Mouse (Mus musculus): Measurements from ENCODE around the gene Lnx2.

The Lnx2 gene

DNA sequence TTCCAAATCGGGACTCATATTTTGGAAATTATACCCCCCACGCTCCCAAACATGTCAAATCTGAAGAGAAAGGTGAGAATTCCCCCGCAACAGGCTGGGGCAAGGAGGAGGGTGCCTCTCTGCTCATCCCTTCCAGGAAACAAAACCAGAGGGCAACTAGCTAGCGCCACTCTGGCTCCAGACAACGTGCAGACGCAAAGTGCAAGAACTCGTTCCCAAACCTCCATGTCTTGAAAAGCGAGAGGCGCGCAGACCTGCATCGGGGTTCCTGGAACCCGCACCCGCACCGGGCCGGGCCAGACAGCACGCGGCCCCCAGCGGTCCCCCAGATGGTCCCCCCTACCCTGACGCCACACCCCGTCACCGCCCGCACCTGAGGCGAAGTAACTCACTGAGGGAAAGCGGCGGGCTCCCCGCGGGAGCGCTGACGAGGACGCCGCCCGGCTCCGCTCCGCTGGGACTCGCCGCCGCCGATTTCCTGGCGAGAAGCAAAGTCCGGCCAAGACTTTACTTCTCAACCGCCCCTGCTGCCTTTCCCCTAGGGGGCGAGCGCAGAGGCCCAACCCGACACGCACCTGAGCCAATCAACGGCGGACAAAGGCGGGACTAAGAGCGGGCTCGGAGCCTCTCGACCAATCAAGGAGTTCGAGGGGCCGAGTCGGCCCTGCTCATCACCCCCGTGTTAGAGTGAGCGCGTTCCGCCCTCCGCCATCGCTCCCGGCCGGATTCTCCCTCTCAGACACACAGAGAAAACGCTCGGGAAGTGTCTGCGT lies at the start of gene Lnx2:
TSS of gene Lnx2 (minus strand) at position 561 of the 773 bp plus-strand sequence.
- in situ Hi-C loops (cut with MboI; ENCODE audit: low pct_unique_long_range_greater_than_20kb in 1 of 2, low sequenced_read_pairs in 2 of 2, unreplicated experiment in 1 of 2), result no loop called here

GRCm38 (mm10) chr5:147125542-147126185 lies 49.3 kb upstream of the Lnx2 start:
- in situ Hi-C loops (cut with MboI; ENCODE audit: low pct_unique_long_range_greater_than_20kb in 1 of 2, low sequenced_read_pairs in 2 of 2, unreplicated experiment in 1 of 2), result loop anchor here (10.0 kb wide), 2 partner anchors 69 to 199 kb away; partner anchors contain the start of gene Urad (in 1 of the 2)

DNA sequence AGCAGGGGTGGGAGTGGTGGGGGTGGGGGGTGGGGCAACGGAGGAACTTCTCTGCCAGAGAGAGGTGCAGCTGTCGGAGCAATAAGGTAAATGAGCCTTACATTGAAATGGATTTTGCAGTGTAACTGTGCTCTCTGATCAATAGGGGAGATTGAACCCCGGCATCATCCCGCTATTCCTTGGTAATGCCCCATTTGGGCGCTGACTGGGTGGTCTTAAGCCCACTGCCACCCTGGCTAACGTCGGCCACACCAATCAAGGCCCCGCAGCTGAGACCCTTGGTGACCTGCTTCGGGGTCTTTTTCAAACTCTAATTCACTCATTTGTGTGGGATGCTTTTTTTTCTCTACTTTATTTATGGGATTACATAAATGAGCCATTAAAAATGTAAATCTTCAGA lies 48.4 kb upstream of the Lnx2 start:
- in situ Hi-C loops (cut with MboI; ENCODE audit: low pct_unique_long_range_greater_than_20kb in 1 of 2, low sequenced_read_pairs in 2 of 2, unreplicated experiment in 1 of 2), result loop anchor here (5.0 to 25.0 kb wide), 5 partner anchors 70 to 437 kb away; partner anchors contain the start of gene Urad (in 1 of the 2)

GRCm38 (mm10) chr5:147121146-147121545 lies 44.8 kb upstream of the Lnx2 start:
- in situ Hi-C loops (cut with MboI; ENCODE audit: low pct_unique_long_range_greater_than_20kb in 1 of 2, low sequenced_read_pairs in 2 of 2, unreplicated experiment in 1 of 2), result loop anchor here (5.0 to 25.0 kb wide), 5 partner anchors 74 to 434 kb away; partner anchors contain the start of gene Urad (in 1 of the 2)

DNA sequence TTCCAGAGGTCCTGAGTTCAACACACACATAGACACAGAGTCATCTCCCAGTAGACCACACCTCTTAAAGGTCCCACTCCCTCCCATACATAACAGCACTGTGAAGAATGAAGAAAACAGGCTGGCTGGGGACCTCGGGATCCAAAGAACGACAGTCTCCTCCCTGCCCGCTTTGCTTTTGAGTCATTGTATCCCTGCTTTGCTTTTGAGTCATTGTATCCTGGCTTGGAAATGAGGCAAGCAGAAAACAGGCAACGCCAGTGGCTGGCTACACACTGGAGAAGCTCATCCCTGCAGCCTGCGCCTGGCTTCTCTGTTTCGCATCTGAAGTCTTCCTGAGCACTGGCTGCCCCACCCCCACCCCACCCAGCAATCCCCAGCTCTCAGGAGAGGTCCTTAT lies 40.6 kb upstream of the Lnx2 start:
- in situ Hi-C loops (cut with MboI; ENCODE audit: low pct_unique_long_range_greater_than_20kb in 1 of 2, low sequenced_read_pairs in 2 of 2, unreplicated experiment in 1 of 2), result loop anchor here (10.0 to 25.0 kb wide), 3 partner anchors 202 to 430 kb away; no protein-coding TSS in a partner anchor

DNA sequence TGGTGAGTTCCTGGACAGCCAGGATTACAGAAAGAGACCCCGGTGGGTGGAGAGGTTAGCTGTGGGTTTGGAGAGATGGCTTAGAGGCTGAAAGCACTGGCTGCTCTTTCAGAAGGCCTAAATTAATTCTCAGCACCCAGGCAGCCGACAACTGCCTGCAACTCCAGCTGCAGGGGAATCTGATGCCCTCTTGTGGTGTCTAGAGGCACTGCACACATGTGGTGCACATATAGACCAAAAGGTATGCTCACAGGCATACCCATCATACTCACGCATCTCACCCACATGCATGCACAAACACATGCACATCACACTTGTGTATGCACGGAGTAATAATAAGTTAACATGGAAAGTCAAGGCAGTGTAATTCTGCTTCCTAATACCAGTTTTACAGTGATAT lies 39.2 kb upstream of the Lnx2 start:
- in situ Hi-C loops (cut with MboI; ENCODE audit: low pct_unique_long_range_greater_than_20kb in 1 of 2, low sequenced_read_pairs in 2 of 2, unreplicated experiment in 1 of 2), result loop anchor here (10.0 to 25.0 kb wide), 3 partner anchors 201 to 428 kb away; no protein-coding TSS in a partner anchor

DNA sequence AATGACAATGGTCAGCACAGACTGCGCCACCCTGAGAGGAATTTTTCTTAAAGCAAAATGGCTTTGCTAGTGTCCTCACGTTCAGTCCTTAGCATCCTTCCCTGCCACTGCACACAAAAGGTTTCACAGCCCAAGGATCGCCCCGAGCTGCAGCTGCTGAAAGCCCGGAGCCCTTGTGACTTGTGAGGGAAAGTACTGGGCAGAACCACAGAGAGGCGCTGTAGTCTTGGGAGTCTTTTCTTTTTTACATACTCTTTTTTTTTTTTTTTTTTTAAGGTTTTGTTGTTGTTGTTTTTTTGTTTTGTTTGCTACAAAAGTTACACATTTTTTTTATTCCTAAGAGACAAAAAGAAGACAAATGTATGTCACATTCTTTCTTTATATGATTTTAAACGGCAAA lies 38.4 kb upstream of the Lnx2 start:
- in situ Hi-C loops (cut with MboI; ENCODE audit: low pct_unique_long_range_greater_than_20kb in 1 of 2, low sequenced_read_pairs in 2 of 2, unreplicated experiment in 1 of 2), result loop anchor here (10.0 to 25.0 kb wide), 3 partner anchors 200 to 427 kb away; no protein-coding TSS in a partner anchor

DNA sequence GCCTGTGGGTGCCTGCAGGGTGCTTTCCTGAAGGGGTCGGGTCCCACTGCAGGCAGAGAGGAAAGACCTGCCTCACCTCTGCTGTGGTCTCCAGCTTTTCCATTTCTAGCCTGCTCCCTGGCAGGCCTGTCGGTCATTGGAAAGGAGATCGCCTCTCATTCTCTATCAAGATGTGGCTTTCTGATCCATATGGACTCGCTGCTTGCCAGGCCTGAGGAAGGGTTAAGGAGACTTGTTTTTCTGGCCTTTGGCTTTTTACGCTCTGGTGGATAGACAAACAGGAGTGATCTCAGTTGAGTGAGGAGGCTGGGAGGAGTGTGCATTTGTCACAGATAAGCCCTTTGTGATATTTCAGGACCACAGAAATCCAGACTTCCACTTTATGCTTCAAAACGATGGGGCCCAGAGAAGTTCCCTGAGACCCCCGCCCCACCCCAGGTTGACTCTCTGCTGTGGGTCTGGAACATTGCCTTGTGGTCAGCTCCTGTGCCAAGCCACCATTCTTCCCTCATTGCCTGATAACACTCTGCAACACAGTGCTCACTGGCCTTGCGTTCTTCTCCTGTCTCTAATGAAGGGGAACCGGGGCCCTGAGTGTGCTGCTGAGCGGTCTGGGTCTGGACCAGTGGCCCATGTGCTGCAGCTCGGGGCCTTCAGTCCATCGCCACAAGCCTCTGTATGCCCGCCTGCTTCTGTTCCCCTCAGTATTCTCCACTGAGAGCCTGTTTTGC lies 32.6 kb upstream of the Lnx2 start:
- in situ Hi-C loops (cut with MboI; ENCODE audit: low pct_unique_long_range_greater_than_20kb in 1 of 2, low sequenced_read_pairs in 2 of 2, unreplicated experiment in 1 of 2), result loop anchor here (25.0 kb wide), 2 partner anchors 397 to 422 kb away; no protein-coding TSS in a partner anchor

GRCm38 (mm10) chr5:147107276-147107675 lies 30.9 kb upstream of the Lnx2 start:
- in situ Hi-C loops (cut with MboI; ENCODE audit: low pct_unique_long_range_greater_than_20kb in 1 of 2, low sequenced_read_pairs in 2 of 2, unreplicated experiment in 1 of 2), result loop anchor here (25.0 kb wide), 2 partner anchors 395 to 420 kb away; no protein-coding TSS in a partner anchor

GRCm38 (mm10) chr5:147102295-147102694 lies 25.9 kb upstream of the Lnx2 start:
- in situ Hi-C loops (cut with MboI; ENCODE audit: low pct_unique_long_range_greater_than_20kb in 1 of 2, low sequenced_read_pairs in 2 of 2, unreplicated experiment in 1 of 2), result loop anchor here (25.0 kb wide), 2 partner anchors 390 to 415 kb away; no protein-coding TSS in a partner anchor

DNA sequence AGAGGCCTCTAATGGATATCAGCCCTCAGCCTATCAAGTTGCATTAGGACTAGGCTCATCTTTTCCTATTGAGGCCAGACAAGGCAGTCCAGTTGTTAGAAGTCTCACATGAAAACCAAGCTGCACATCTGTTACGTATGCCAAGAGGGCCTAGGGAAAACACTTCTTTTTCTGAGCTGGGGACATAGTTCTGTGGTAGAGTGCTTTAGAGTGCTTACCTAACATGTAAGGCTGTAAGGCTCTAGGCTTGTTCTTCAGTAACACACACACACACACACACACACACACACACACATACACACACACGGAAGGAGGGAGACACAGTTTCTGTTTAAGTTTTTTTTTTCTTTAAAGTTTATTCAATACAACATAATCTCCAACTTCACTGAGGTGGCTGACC lies 23.8 kb upstream of the Lnx2 start:
- in situ Hi-C loops (cut with MboI; ENCODE audit: low pct_unique_long_range_greater_than_20kb in 1 of 2, low sequenced_read_pairs in 2 of 2, unreplicated experiment in 1 of 2), result loop anchor here (25.0 kb wide), 2 partner anchors 388 to 413 kb away; no protein-coding TSS in a partner anchor

- in situ Hi-C loops (cut with MboI; ENCODE audit: low pct_unique_long_range_greater_than_20kb in 1 of 2, low sequenced_read_pairs in 2 of 2, unreplicated experiment in 1 of 2), result no loop called here
These were observed 22.3 kb upstream of the Lnx2 start for GRCm38 (mm10) chr5:147098667-147099066.

DNA sequence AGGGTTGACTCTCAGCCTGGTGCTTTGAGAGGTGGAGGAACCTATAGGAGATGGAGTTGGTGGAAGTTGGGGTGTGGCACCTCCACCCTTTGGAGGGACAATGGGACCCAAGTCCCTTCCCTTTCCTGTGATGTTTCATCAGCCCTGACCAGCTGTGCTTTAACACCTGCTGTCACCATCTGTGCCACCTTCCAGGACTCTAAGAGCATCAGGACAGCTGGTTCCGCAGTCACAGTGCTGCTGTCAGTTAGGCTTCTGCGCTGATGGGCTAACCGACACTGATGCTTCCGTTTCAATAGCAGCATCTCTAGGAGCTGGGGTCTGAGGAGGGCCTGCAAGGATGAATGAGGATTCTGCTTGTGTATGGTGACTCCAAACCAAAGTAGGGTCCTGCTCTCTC lies 20.2 kb upstream of the Lnx2 start:
- in situ Hi-C loops (cut with MboI; ENCODE audit: low pct_unique_long_range_greater_than_20kb in 1 of 2, low sequenced_read_pairs in 2 of 2, unreplicated experiment in 1 of 2), result no loop called here

- in situ Hi-C loops (cut with MboI; ENCODE audit: low pct_unique_long_range_greater_than_20kb in 1 of 2, low sequenced_read_pairs in 2 of 2, unreplicated experiment in 1 of 2), result no loop called here
These were observed 17.9 kb upstream of the Lnx2 start for GRCm38 (mm10) chr5:147094296-147094695.

DNA sequence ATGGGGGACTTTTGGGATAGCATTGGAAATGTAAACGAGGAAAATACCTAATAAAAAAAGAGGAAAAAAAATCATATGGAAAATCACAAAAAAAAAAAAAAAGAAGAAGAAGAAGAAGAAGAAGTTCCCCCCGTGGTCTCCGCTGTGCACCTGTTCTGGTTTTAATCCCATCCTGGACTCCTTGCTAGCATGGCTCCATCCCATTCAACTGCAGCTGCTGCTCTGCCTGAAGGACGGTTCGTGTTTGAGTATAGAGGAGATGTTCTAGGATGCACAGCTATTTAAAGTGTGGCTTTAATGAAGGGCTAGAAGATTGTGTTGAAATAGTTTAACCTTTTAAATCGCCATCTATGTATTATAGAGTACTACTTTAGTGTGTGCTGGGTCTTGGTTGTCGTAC lies 16.1 kb upstream of the Lnx2 start:
- in situ Hi-C loops (cut with MboI; ENCODE audit: low pct_unique_long_range_greater_than_20kb in 1 of 2, low sequenced_read_pairs in 2 of 2, unreplicated experiment in 1 of 2), result no loop called here

GRCm38 (mm10) chr5:147090256-147090963 lies 14.0 kb upstream of the Lnx2 start:
- in situ Hi-C loops (cut with MboI; ENCODE audit: low pct_unique_long_range_greater_than_20kb in 1 of 2, low sequenced_read_pairs in 2 of 2, unreplicated experiment in 1 of 2), result no loop called here

- in situ Hi-C loops (cut with MboI; ENCODE audit: low pct_unique_long_range_greater_than_20kb in 1 of 2, low sequenced_read_pairs in 2 of 2, unreplicated experiment in 1 of 2), result no loop called here
These were observed 13.4 kb upstream of the Lnx2 start for GRCm38 (mm10) chr5:147089836-147090235.

DNA sequence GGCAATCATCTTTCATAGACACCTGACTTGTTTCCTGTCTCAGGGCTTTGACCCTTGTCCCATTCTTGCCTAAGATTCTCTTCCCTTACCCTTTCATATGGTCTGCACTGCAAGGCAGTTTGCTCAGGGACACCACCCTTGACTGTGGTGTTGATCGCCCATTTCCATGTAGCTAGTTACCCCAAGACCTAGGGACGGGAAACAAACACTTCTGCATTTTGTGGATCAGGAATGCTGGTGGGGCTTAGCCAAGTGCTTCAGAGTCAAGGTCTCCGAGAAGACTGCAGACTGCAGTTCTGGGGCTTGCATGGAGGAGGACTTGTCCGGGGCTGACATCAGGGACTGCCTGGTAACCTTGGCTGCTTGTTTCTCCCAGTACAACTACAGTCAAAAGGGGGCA lies 10.4 kb upstream of the Lnx2 start:
- in situ Hi-C loops (cut with MboI; ENCODE audit: low pct_unique_long_range_greater_than_20kb in 1 of 2, low sequenced_read_pairs in 2 of 2, unreplicated experiment in 1 of 2), result no loop called here

Measured in mouse embryonic stem cell (cell line).